Mouse (Mus musculus) embryonic facial prominence, embryonic 11.5 days (tissue): Measurements from ENCODE around the gene Slx4. TPM values are rescaled to one million over a fixed set of nuclear protein-coding genes. Genes with fewer than 3 reads are reported as not detected.

Experiments used
- polyA plus RNA-seq: library from polyadenylated mRNA; unstranded; fragments of >200 nt; fragmentation: Nextera tagmentation; extraction: Ambion mirVana; gene quantifications from 2 replicates; pipeline ENCODE4 v1.2.1, GENCODE M21; 2014

Slx4 gene
- polyA plus RNA-seq, 1 experiment from 2014 or later: 25.2 TPM

Other genes with a start within 250 kb of the Slx4 start
- gene Olfr15, start 172.9 kb downstream of the Slx4 start, polyA plus RNA-seq: 0.11 and 0.78 TPM in 2 replicates
- 1.3 TPM in 2 replicates for gene Zfp174, start 156.5 kb downstream of the Slx4 start, polyA plus RNA-seq
- gene Naa60, start 131.4 kb downstream of the Slx4 start, polyA plus RNA-seq: 53.3 and 55.7 TPM in 2 replicates
- gene Zfp597, start 119.2 kb downstream of the Slx4 start, polyA plus RNA-seq: 6.8 and 7.3 TPM in 2 replicates
- 1.6 and 4.4 TPM in 2 replicates for gene Gm20695, start 119.1 kb downstream of the Slx4 start, polyA plus RNA-seq
- gene 1700037C18Rik, start 95.1 kb downstream of the Slx4 start, polyA plus RNA-seq: 5.3 and 6.9 TPM in 2 replicates
- 27.3 and 32.0 TPM in 2 replicates for gene Cluap1, start 95.0 kb downstream of the Slx4 start, polyA plus RNA-seq
- 0.76 and 0.91 TPM in 2 replicates for gene Nlrc3, start 27.1 kb downstream of the Slx4 start, polyA plus RNA-seq
- 4.4 and 5.0 TPM in 2 replicates for gene Dnase1, start 33.2 kb upstream of the Slx4 start, polyA plus RNA-seq
- 92.4 and 98.8 TPM in 2 replicates for gene Trap1, start 74.1 kb upstream of the Slx4 start, polyA plus RNA-seq
- gene Crebbp, start 210.2 kb upstream of the Slx4 start, polyA plus RNA-seq: 32.1 and 32.4 TPM in 2 replicates